Mouse (Mus musculus) limb, embryonic 14.5 days (tissue): ENCODE measurements at regions not wholly inside any gene's neighbourhood (a gene's known extent, or its start where the extent isn't known, plus 50 kb on each side); places are given as distances from the start of the nearest gene placed in this dataset.

Source experiments
- ATAC-seq: fragments of 200-750 bp; cut with Nextera tagmentation; 2 replicates; pipeline ENCODE4 v1.8.0; 2017; ENCODE audit warnings: low read depth, moderate number of reproducible peaks, moderate TSS enrichment; ENCODE audit not compliant: low FRiP score
- DNase-seq: peaks from one replicate; pipeline ENCODE4 v3.0.0-alpha.2; 2015; ENCODE audit warnings: low spot score
- H3K27ac ChIP-seq: fragments of 300-500 bp; sonication (generic); replicated peaks from 2 replicates; pipeline ENCODE4 v1.5.1; 2014; ENCODE audit warnings: low read depth, mild to moderate bottlenecking, low read length, moderate library complexity, mixed read lengths
- H3K27me3 ChIP-seq: fragments of 300-500 bp; sonication (generic); 2 replicates; pipeline ENCODE4 v1.6.1; 2014; ENCODE audit warnings: low read length, mixed read lengths; ENCODE audit not compliant: control insufficient read depth, insufficient read depth
- H3K36me3 ChIP-seq: fragments of 300-500 bp; sonication (generic); 2 replicates; pipeline ENCODE4 v1.6.1; 2014; ENCODE audit warnings: mild to moderate bottlenecking, low read length, moderate library complexity, mixed read lengths; ENCODE audit not compliant: control insufficient read depth, insufficient read depth
- H3K4me1 ChIP-seq: fragments of 300-500 bp; sonication (generic); 2 replicates; pipeline ENCODE4 v1.6.1; 2014; ENCODE audit warnings: antibody characterized with exemption, low read length, mixed read lengths; ENCODE audit not compliant: control insufficient read depth, insufficient read depth
- H3K4me2 ChIP-seq: fragments of 300-500 bp; sonication (generic); replicated peaks from 2 replicates; pipeline ENCODE4 v1.6.1; 2014; ENCODE audit warnings: low read depth, mild to moderate bottlenecking, low read length, moderate library complexity; ENCODE audit not compliant: severe bottlenecking
- H3K4me3 ChIP-seq: fragments of 300-500 bp; sonication (generic); replicated peaks from 2 replicates; pipeline ENCODE4 v1.5.1; 2014; ENCODE audit warnings: low read length
- H3K9ac ChIP-seq: fragments of 300-500 bp; sonication (generic); 2 replicates; pipeline ENCODE4 v1.6.1; 2014; ENCODE audit warnings: mild to moderate bottlenecking, low read depth, low read length, moderate library complexity; ENCODE audit not compliant: severe bottlenecking
- H3K9me3 ChIP-seq: fragments of 300-500 bp; sonication (generic); 2 replicates; pipeline ENCODE4 v1.6.1; 2016; ENCODE audit warnings: low read length; ENCODE audit not compliant: control insufficient read depth
- POLR2A ChIP-seq: fragments of 200-500 bp; IDR thresholded peaks from 2 replicates; pipeline ENCODE4 v1.8.0; 2012; ENCODE audit warnings: inconsistent platforms, mild to moderate bottlenecking, moderate library complexity, borderline replicate concordance; ENCODE audit not compliant: insufficient read depth, insufficient read length; ENCODE audit errors: extremely low read depth
- WGBS: fragments of 180-500 bp; shearing (Covaris S2); extraction: QIAGEN DNeasy Blood & Tissue Kit; methylation state at CpG from one replicate; pipeline ENCODE4 v1.1.7; 2014; 5-methylcytosine and 5-hydroxymethylcytosine counted together

DNA sequence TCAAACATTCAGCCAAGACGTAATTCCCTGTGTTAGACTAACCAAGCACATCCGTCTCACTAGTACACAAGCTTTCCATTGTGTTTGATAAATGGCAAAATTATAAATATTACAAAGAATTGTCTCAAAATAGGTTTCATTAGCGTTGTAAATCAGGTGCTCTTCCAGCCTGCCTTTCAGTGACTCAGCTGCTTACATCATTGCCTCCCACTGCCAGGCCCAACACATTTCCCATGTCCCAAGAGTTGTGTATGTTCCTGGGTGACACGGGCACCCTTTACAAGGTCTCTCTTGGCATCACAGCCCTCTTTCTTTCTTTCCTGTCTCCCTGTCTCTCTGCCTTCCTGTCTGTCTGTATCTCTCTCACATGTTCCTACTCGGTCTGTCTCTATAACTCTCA, 189.5 kb upstream of the Afdn start:
- Histone ChIP-seq H3K4me1 (no peaks in the 10 kb centered on the region), H3K4me3 (no peak overlapping the region), H3K27me3 (no peaks in the 10 kb centered on the region), H3K9me3 (no peaks in the 10 kb centered on the region), H3K36me3 (no peaks in the 10 kb centered on the region), H3K9ac (no peak overlapping the region), H3K4me2 (no peak overlapping the region), H3K27ac (no peak overlapping the region)
- DNase-seq (no peak), ATAC-seq (no peak)
- WGBS = 82% methylated on average over 5 of the region's 5 CpGs
- no peak for TF ChIP-seq POLR2A

GRCm38 (mm10) chr17:13572204-13572833, 188.0 kb upstream of the Afdn start:
- no peak for ATAC-seq
- no peaks in the 10 kb centered on the region for H3K27me3 ChIP-seq
- H3K9me3 ChIP-seq = no peaks in the 10 kb centered on the region
- no peak overlapping the region for H3K4me2 ChIP-seq
- no peaks in the 10 kb centered on the region for H3K36me3 ChIP-seq
- no peaks in the 10 kb centered on the region for H3K4me1 ChIP-seq
- no peak overlapping the region for H3K27ac ChIP-seq
- DNase-seq = no peak
- WGBS = 68% methylated on average over 8 of the region's 8 CpGs
- no peak for TF ChIP-seq POLR2A
- no peak overlapping the region for H3K9ac ChIP-seq
- no peak overlapping the region for H3K4me3 ChIP-seq

- no peak for DNase-seq
- no peak overlapping the region for H3K4me2 ChIP-seq
- no peaks in the 10 kb centered on the region for H3K4me1 ChIP-seq
- no peak overlapping the region for H3K4me3 ChIP-seq
- H3K9ac ChIP-seq = no peak overlapping the region
- no peaks in the 10 kb centered on the region for H3K9me3 ChIP-seq
- ATAC-seq = no peak
- no peak for TF ChIP-seq POLR2A
- H3K36me3 ChIP-seq = no peaks in the 10 kb centered on the region
- WGBS = 62% methylated on average over 9 of the region's 9 CpGs
- no peak overlapping the region for H3K27ac ChIP-seq
- H3K27me3 ChIP-seq = no peaks in the 10 kb centered on the region
Observed at GRCm38 (mm10) chr17:13573036-13573435, 187.3 kb upstream of the Afdn start.

DNA sequence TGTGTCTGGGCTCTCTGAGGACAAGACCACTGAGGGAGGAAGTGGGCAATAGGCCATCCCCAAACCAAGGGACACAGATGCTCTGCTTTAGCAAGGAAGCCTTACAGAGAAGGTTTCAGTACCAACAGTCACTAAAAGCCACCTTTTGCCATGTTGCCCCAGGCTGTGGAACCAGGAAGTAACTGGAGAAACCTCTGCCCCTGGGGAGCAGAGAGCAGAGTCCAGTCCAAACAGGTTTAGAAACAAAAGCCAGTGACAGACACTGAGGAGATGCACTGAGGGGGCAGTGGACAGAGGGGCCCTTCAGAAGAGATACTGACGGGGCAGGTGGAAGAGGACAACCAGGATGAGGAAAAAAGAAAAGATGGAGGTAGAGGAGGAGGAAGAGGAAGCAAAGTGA, 186.2 kb upstream of the Afdn start:
- no peaks in the 10 kb centered on the region for H3K4me1 ChIP-seq
- no peak overlapping the region for H3K27ac ChIP-seq
- H3K4me3 ChIP-seq = no peak overlapping the region
- H3K4me2 ChIP-seq = no peak overlapping the region
- DNase-seq (no peak), ATAC-seq (no peak)
- H3K9ac ChIP-seq = no peak overlapping the region
- no peaks in the 10 kb centered on the region for H3K27me3 ChIP-seq
- no peaks in the 10 kb centered on the region for H3K9me3 ChIP-seq
- no peaks in the 10 kb centered on the region for H3K36me3 ChIP-seq
- 83% methylated on average over 1 of the region's 1 CpGs for WGBS
- TF ChIP-seq POLR2A = no peak

GRCm38 (mm10) chr17:13574682-13575444, 185.5 kb upstream of the Afdn start:
- no peaks in the 10 kb centered on the region for H3K4me1 ChIP-seq
- no peak overlapping the region for H3K27ac ChIP-seq
- H3K4me2 ChIP-seq = no peak overlapping the region
- no peaks in the 10 kb centered on the region for H3K36me3 ChIP-seq
- H3K9ac ChIP-seq = no peak overlapping the region
- no peak for TF ChIP-seq POLR2A
- ATAC-seq (no peak), DNase-seq (no peak)
- H3K27me3 ChIP-seq = no peaks in the 10 kb centered on the region
- no peak overlapping the region for H3K4me3 ChIP-seq
- no peaks in the 10 kb centered on the region for H3K9me3 ChIP-seq
- WGBS = 64% methylated on average over 13 of the region's 13 CpGs
